Mouse (Mus musculus): ENCODE measurements around the gene Rps26.

DNA sequence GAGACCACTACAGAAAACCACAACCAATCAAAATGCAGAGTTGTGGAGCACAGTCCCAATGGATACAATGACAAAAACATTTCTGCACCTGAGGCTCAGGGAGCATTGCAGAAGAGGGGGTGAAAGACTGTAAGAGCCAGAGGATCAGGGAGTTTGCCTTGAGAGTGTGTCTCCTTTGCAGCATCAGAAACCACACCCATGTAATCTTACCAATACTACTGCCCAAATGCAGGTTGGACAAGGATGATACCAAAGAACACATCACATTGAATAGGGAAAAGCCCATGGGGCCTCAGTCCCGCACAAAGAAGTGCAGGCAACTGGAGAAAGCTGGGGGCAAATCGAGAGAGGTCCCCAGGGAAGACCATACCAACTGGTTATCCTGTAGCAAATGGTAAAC is 3.2 kb upstream of the Rps26 start:
- TF ChIP-seq POLR2A (IDR thresholded peaks at IDR 0.05; ENCODE audit: borderline replicate concordance, low read depth, low read length) (no peak), CTCF (IDR thresholded peaks at IDR 0.05; ENCODE audit: low read depth, low read length) (no peak)

Measured in bone marrow macrophage, adult 2 months (primary cell).